Mouse (Mus musculus): ENCODE results near the gene Pigp.

Pigp gene

DNA sequence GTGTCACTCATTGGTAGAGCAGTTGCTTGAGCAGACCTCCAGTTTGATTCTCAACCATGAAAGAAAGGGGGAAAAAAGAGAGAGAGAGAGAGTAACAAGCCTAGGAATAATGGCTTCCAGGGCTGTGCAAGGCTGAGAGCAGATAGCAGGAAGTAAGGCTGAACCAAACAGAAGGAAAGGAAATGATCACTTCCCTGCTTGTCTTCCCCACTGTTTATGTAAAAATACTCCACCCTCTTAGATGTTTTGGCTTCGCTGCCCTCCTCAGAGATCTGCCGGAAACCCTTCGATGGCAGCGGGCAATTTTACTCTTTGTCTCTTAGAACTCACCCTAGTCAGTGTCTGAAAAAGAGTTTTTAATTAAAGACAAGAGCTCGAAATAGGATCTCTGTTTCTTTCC is 48.0 kb downstream of the Pigp start:
- DNase-seq (ENCODE audit: low read depth, low spot score): no peak

DNA sequence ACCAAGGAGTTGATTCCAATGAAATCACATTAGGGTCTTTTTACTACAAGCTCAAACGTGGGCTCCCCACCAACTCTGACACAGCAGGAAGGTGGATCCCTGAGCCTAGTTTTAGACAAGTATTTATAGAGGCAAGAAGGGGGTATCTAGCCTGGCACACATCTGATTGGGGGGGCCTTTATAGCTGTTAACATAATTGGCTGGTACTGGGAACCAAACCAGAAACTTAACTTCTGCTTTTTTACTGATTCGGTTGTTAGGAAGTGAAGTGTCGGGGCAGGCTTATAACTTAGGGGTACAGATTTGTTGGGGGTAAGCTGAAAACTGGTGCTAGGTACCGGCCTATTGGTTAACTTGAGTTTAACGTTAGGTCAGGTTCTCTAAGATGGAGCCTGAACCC is 51.4 kb downstream of the Pigp start:
- DNase-seq (ENCODE audit: low read depth, low spot score): no peak

DNA sequence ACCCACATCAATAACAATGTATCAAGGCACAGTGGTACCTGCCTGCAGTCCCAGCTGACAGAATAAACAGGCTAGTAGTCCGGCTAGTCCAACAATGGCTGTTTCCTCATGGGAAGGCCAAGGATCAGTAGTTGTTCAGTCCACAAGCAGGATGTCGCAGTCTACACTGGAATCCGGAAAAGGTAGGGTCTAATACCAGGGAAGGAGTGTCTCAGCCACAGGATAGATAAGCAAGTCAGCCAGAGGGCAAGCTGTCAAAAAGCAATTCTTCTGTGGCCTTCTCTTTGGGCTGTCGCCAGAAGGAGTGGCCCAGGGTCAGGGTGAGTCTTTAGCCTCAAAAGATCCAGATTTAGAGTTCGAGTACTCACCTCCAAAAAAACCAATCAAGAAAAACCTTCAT is 53.9 kb downstream of the Pigp start:
- no peak for DNase-seq (ENCODE audit: low read depth, low spot score)

DNA sequence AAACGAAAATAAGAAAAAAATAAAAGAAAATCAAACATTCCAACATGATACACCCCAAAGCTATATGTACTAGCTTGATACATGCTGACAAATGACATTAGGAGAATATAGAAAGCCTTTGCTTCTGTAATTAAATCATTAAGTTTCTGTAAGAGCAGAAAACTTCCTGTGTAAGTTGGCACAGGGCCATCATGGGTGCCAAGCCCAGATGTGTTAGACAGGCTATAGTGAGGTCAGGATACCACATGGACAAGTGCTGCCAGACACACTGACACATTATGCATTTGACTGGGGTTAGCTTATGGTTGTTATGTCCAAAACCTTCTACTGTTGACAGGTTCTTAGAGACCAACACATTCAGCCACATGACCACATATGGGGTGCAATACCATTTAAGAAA is 56.4 kb downstream of the Pigp start:
- DNase-seq (ENCODE audit: low read depth, low spot score): no peak

DNA sequence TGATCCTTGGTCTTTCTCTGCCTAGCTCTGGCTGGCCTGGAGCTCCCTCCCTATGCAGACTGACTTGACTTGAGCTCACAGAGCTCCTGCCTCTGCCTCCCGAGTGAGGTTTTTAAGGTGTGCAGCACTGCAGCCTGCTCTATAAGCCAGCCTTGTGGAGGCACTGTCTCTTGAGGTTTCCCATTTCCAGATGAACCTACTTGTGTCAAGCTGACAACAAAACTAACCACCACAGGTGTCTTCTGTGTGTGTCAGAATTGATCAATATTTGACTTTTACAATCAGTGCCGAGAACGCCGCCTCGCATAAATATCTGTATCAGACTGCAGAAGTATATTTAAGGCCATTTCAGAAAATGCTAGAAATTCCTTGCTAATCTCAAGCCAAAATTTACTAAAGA is 57.0 kb downstream of the Pigp start:
- no peak for DNase-seq (ENCODE audit: low read depth, low spot score)

DNA sequence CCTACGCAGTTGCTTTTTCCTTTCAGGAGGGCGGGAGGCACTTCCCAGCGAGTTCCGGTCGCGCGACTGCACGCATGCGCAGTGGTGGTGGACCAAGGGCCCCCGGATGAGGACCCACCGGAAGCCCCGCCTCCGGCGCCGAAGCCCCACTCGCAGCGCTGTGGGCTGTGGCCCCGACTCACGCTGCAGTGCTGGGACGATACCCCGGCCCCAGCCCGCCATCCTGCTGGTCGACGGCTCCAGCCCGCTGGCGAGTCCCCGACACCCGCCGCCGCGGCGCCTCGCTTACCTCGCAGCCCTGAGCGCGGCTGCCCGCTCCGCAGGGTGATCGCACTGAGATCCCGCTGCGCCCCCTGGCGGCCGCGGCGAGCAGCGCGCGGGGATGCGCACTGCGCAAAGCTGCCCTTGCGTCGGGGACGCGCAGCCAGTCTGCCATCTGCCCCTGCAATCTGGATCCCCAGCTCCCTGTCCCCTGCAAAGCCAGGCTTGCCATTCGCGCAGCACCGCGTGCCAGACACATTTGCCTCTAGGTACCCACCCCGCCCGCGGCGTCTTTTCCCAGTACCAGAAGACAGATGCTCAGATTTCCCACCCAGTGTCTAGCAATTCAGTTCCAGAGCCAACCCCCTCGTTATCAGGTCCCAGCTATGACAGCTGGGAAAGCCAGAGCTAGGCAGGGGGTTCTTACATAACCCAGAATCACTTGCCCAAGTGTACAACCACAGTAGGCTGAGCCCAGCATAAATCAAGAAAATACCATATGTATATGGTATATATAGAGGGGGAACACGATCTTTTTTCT is 58.2 kb downstream of the Pigp start, which contains the start of gene Hlcs:
TSS of gene Hlcs (minus strand) at position 343 of the 802 bp plus-strand sequence.
- peak; percentile 96 for DNase-seq (ENCODE audit: low read depth, low spot score)

DNA sequence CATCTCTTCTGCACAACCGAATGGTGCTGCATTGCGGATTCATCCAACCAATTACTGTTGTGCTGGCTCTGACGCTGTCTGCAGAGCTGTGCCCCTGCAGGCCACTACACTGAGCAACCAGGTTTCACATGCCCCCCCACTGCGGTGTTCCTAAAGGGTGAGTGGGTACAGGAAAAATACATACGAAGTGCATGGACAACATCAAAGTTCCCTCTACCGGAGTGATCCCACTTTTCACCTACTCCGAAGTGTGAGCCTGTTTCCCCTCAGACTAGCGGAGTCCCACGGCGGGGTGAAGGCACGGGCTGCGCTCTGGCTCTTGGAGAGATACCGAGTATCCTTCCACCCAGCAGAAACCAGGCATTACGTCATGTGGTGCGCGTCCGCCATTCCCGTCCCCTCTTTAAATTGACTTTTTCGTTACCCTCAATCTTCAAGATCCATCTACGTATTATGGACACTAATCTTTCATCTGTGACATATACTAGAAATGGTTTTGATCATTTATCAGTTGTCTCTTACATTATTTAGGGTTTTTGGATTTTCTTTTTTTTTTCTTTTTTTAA is 58.9 kb downstream of the Pigp start:
- peak; percentile 89 for DNase-seq (ENCODE audit: low read depth, low spot score)

DNA sequence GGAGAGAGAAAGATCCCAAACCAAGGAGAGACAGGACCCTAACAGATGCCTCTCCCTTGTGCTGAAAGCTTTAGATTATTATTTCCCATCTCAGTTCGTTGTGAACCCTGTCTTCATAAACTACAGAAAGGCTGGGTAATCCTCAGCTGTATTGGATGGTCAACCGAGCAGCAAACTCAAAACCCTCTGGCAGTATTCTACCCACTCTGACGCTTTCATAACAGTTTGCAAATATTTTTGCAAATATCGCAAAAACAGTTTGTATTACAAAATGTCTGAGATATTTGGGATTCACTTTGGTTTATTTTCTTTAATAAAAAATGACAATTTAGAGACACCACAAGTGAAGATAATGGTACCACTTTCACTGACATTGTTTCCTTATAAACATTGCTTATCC is 59.7 kb downstream of the Pigp start:
- no peak for DNase-seq (ENCODE audit: low read depth, low spot score)

DNA sequence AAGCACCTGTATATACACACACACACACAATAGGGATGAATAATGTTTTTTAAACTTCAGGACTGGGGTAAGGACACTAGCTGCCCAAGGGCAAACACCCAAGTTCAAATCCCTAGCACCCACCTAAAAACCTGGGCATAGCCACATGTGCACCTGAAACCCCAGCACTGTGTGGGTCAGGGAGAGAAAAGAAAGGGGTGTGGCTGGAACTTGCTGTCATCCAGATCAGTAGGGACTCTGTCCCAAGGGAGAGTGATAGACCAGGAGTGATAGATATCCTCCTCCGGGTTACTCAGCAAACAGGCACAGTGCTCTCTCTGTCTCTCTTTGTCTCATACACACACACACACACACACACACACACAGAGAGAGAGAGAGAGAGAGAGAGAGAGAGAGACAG is 60.2 kb downstream of the Pigp start:
- no peak for DNase-seq (ENCODE audit: low read depth, low spot score)

DNA sequence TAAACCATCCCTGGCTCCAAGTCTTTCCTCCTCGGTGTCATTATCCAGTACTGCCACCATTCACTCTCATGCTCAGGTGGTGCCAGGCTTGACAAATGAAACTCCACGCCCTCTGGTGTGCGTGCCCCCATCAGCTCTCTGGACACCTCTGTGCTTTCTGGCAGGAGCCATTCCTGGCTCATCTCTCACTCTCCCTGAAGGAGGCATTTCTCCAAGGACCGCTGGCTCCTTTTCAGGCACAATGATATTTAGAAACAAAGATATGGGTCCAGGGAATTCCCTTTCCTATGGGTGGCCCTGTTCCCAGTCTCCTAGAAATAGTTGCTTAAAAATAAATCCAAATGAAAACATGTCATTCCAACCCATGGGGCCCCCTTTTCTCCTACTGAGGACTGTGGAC is 62.6 kb downstream of the Pigp start:
- no peak for DNase-seq (ENCODE audit: low read depth, low spot score)
